Mouse (Mus musculus): ENCODE results near the gene Nfib. TPM values are rescaled to one million over a fixed set of nuclear protein-coding genes. Genes with fewer than 3 reads are reported as not detected.

Nfib gene
- polyA plus RNA-seq, 1 experiment from 2014 or later, result 27.3 TPM

DNA sequence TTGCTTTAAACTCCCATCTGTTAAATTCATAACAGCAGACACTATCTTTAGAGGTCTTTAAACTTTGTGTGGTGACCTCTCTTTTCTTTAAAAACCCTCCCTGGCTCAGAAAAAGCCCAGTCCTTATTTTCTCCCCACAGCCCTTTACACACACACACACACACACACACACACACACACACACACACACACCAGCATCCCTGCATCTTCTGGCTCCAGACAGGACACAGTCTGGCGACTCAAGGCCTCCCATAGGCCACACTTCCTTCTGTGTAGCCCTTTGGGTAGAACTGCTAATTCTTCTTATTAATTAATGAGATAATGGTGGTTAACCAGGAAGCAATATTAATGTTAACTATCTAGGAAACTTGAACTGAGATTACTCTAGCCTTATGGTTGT is 211.7 kb downstream of the Nfib start:
- POLR2A ChIA-PET, result interaction anchor here (0.6 kb wide), 1 partner anchor 13 kb away, joined by 3 read pairs; no protein-coding TSS in a partner anchor
- in situ Hi-C loops (cut with MboI; ENCODE audit: low pct_unique_long_range_greater_than_20kb), result no loop called here

DNA sequence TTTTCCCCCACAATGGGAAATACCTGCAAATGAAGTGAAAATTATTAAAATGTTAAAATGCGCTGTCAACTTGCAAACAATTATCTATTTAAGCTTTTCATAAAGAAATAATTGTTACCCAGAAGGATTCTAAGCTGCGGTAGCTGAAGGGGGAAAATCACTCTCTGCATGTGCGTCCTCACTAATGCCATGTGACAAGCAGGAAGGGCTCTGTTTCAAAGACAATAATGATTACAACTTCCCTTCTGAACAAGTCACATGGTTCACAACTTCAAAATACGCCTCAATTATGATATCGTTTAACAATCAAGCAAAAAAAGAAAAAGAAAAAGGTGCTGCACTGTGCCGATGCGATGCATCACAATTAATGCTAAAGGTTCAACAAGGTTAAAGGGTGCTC is 212.2 kb downstream of the Nfib start:
- in situ Hi-C loops (cut with MboI; ENCODE audit: low pct_unique_long_range_greater_than_20kb), result no loop called here
- POLR2A ChIA-PET, result interaction anchor here (0.6 kb wide), 1 partner anchor 13 kb away, joined by 3 read pairs; no protein-coding TSS in a partner anchor
- no peak for TF ChIP-seq CTCF (IDR thresholded peaks at IDR 0.05)
- CTCF ChIA-PET, result no interaction called here
- ATAC-seq (no peak), DNase-seq (ENCODE audit: low read depth, low spot score) (no peak)
- H3K27me3 ChIP-seq, result no peaks in the 10 kb centered on the region

More for the DNA sequence above, 211.7 kb downstream of the Nfib start:
- DNase-seq (ENCODE audit: low read depth, low spot score) (no peak), ATAC-seq (no peak)
- no peak for TF ChIP-seq CTCF (IDR thresholded peaks at IDR 0.05)
- CTCF ChIA-PET, result no interaction called here
- no peaks in the 10 kb centered on the region for H3K27me3 ChIP-seq

DNA sequence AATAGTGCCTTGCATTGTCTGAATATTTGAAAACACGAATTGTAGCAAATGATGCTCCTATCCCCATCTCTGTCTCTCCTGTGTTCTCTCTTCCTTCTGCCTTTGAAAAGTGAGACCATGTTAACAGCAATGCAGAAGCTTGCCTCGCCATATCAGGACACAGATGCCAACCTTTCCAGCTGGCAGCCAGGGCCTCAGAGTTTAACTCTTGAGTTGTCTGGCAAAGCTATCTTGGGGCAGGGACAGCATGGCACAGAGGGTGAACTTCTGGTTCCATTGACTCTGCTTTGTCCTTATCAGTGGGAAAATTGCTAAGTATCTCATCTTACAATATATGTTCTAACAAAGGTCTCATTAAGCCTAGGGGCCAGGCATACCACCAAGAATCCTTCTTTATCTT is 212.8 kb downstream of the Nfib start:
- no peak for TF ChIP-seq CTCF (IDR thresholded peaks at IDR 0.05)
- ATAC-seq, result no peak
- H3K27me3 ChIP-seq, result no peaks in the 10 kb centered on the region
- CTCF ChIA-PET, result no interaction called here
- in situ Hi-C loops (cut with MboI; ENCODE audit: low pct_unique_long_range_greater_than_20kb), result no loop called here
- POLR2A ChIA-PET, result no interaction called here
- no peak for DNase-seq (ENCODE audit: low read depth, low spot score)

DNA sequence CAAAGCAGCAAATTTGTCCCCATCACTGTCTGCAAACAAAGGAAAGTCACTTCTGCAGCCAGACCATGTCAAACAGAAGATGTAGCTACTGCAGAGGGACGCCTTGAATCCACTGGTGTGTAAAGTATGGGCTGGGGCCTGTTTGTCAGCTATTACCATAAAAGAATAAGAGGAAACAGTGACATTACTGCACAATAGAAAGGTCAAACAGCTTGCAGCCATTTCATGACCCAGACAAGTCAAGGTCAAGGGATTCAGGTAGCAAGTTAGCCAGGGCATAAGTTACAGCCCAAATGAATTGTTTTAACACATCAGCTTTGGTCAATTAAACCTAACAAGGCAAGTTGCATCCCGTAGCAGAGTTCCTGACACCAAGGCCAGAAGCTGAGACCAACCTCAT is 215.6 kb downstream of the Nfib start:
- POLR2A ChIA-PET, result interaction anchor here (1.3 kb wide), 1 partner anchor 9 kb away, joined by 3 read pairs; no protein-coding TSS in a partner anchor
- no peaks in the 10 kb centered on the region for H3K27me3 ChIP-seq
- in situ Hi-C loops (cut with MboI; ENCODE audit: low pct_unique_long_range_greater_than_20kb), result no loop called here
- CTCF ChIA-PET, result no interaction called here
- ATAC-seq (no peak), DNase-seq (ENCODE audit: low read depth, low spot score) (no peak)
- no peak for TF ChIP-seq CTCF (IDR thresholded peaks at IDR 0.05)

DNA sequence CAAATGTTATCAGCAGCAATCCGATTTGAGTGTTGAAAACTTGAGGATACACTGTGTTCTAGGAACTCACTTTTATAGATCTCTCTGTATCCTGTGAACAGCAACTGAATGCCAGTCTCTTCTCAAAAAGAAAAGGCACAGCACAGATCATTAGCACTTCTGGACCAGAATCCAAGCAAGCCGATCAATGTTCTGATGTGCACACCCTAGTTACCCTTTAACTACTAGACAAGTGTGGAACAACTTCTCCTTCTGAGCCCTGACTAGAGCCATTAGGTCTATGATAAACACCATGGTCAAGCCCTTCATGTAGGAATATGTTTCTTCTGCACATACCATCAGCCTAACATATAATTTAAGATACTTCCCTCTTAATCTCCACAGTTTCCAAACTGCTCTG is 219.6 kb downstream of the Nfib start:
- CTCF ChIA-PET, result interaction anchor here (0.9 kb wide), 1 partner anchor 15 kb away, joined by 3 read pairs; no protein-coding TSS in a partner anchor
- in situ Hi-C loops (cut with MboI; ENCODE audit: low pct_unique_long_range_greater_than_20kb), result no loop called here
- H3K27me3 ChIP-seq, result no peaks in the 10 kb centered on the region
- ATAC-seq (no peak), DNase-seq (ENCODE audit: low read depth, low spot score) (no peak)
- POLR2A ChIA-PET, result no interaction called here
- no peak for TF ChIP-seq CTCF (IDR thresholded peaks at IDR 0.05)

DNA sequence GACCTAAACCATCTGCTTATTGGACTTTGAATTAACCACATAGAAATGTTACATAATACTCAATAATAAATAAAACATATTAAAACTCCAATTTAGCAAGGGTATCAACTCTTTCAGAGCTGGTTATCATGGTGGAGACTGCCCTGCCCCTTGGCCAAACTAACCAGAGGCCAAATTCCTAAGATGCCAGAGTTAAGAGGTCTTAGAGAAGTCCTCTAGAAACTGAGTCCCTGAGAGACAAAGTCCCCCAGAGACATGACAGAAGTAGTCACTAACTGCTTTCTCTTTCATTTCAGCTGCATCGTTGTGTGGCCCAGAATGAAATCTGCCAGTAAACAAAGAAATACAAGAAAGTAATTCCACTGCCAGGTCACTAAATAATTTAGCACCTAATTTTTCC is 221.7 kb downstream of the Nfib start:
- in situ Hi-C loops (cut with MboI; ENCODE audit: low pct_unique_long_range_greater_than_20kb), result no loop called here
- ATAC-seq, result no peak

DNA sequence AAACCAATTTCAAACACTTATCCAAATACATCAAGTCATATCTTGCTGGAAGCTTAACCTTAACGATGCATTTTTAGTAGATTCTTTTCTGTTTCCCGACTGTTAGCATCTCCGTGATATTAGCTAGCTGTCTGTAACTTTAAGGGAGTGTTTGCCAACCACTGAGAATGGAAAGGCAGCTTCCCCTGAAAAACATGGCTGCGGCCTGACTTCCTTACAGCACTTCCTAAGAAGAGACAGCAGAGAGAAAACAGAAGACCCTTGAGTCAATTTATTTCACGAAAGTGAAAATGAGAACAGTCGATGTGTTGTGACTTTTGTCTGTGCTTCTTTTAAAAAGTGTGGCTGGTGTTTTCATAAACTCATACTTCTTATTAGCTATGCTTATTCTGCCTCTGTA is 222.3 kb downstream of the Nfib start:
- ATAC-seq (no peak), DNase-seq (ENCODE audit: low read depth, low spot score) (no peak)
- TF ChIP-seq CTCF (IDR thresholded peaks at IDR 0.05), result no peak
- in situ Hi-C loops (cut with MboI; ENCODE audit: low pct_unique_long_range_greater_than_20kb), result no loop called here
- CTCF ChIA-PET, result no interaction called here
- POLR2A ChIA-PET, result no interaction called here
- no peaks in the 10 kb centered on the region for H3K27me3 ChIP-seq

More for the DNA sequence above, 221.7 kb downstream of the Nfib start:
- DNase-seq (ENCODE audit: low read depth, low spot score), result no peak
- CTCF ChIA-PET, result no interaction called here
- no peaks in the 10 kb centered on the region for H3K27me3 ChIP-seq
- POLR2A ChIA-PET, result no interaction called here
- no peak for TF ChIP-seq CTCF (IDR thresholded peaks at IDR 0.05)

DNA sequence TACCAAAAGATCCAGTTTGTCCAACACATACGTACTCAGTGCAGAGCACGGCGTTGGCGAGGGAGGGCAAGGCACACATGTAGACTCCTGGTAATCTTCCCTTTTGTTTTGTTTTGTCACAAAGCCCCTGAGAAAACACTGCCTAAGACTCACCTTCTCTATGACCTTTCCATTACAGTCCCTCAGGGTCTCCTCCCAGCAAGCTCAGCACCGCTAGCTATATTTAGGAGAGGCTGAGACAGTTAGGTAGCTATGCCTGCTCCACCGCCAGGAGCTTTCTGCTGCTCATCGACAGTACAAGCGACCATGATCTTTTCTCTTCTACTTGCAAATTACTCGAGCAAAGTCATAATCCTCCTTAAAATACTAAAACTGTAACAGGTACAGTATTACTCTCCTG is 224.9 kb downstream of the Nfib start:
- POLR2A ChIA-PET, result interaction anchor here (0.7 to 1.2 kb wide), 2 partner anchors 9 to 13 kb away, joined by 3 read pairs; no protein-coding TSS in a partner anchor
- H3K27me3 ChIP-seq, result no peaks in the 10 kb centered on the region
- TF ChIP-seq CTCF (IDR thresholded peaks at IDR 0.05), result no peak
- no peak for DNase-seq (ENCODE audit: low read depth, low spot score)
- ATAC-seq, result no peak
- CTCF ChIA-PET, result no interaction called here
- in situ Hi-C loops (cut with MboI; ENCODE audit: low pct_unique_long_range_greater_than_20kb), result no loop called here

DNA sequence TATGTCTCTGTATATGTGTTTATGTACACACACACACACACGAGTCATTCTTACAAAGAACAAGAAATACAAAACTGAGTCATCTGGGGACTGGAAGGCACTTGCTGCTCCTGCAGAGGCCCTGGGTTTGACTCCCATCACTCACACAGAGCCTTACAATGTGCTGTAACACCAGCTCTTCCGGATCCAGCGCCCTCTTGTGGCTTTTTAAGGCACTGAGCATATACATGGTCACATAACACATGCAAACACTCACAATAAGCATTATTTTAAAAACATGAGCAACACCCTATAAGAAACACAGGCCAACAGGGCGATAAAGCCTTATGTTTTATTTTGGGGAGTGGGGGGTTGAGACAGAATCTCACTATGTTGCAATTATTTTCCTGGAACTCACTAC is 226.2 kb downstream of the Nfib start:
- in situ Hi-C loops (cut with MboI; ENCODE audit: low pct_unique_long_range_greater_than_20kb), result no loop called here
- DNase-seq (ENCODE audit: low read depth, low spot score) (no peak), ATAC-seq (no peak)
- ChIA-PET CTCF (no interaction called here), POLR2A (no interaction called here)
- TF ChIP-seq CTCF (IDR thresholded peaks at IDR 0.05), result peak; percentile 5
- H3K27me3 ChIP-seq, result no peaks in the 10 kb centered on the region

DNA sequence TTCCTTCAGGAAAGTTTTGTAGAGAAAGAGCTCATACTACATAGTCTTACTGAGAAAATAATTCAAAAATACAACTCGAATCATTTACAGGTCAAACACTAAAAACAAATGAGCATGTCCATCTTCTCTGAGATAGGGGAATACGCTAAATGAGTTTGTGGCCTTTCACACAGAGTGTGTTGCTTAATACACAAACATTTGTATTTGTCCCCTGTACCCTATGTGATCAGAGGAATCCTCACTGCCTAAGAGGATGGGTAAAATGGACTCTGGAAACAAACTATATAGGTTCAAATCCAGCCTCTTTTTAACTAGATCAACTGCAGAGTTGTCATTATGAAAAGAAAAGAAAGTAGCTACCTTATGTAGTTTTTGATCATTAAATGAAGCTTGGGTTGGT is 227.8 kb downstream of the Nfib start:
- DNase-seq (ENCODE audit: low read depth, low spot score), result no peak
- ATAC-seq, result no peak
- ChIA-PET CTCF (no interaction called here), POLR2A (no interaction called here)
- no peaks in the 10 kb centered on the region for H3K27me3 ChIP-seq
- TF ChIP-seq CTCF (IDR thresholded peaks at IDR 0.05), result no peak
- in situ Hi-C loops (cut with MboI; ENCODE audit: low pct_unique_long_range_greater_than_20kb), result no loop called here

DNA sequence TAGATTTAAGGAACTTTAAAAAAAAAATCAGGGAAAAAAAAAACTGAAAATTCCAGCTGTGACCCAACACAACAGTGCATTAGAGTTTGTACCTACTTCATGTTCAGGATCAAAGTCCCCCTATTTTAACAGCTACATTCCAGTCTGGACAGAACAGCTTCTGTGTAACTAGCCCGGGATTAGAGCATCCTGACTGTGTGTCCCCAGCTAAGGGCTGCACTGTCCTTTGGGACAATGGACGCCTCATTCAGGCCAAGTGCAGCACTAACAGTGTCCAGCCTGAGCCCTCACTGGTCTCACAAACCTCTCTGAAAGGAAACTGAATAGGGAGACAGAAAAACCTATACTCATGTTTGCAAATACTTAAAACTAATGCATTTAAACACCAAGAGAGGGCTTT is 229.1 kb downstream of the Nfib start:
- POLR2A ChIA-PET, result no interaction called here
- TF ChIP-seq CTCF (IDR thresholded peaks at IDR 0.05), result no peak
- CTCF ChIA-PET, result interaction anchor here (1.2 kb wide), 1 partner anchor 18 kb away, joined by 3 read pairs; no protein-coding TSS in a partner anchor
- H3K27me3 ChIP-seq, result no peaks in the 10 kb centered on the region
- DNase-seq (ENCODE audit: low read depth, low spot score) (no peak), ATAC-seq (no peak)
- in situ Hi-C loops (cut with MboI; ENCODE audit: low pct_unique_long_range_greater_than_20kb), result no loop called here

DNA sequence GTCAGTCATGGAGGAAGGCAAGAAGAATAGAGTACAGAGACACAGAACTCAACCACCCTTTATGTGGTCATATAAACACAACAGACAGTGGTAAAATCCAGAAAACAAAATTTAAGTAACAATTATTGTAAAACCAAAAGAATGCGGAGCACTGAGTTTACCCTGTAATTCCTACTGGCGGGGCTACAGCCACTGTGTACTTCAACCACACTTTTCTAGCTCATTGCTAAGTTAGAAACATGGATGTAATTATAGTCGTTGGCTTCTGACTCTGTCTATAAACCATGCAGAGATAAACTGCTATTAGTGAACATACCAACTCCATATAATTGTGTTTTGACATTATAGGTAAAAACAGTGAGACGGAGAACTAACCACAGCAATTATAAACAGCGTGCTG is 231.2 kb downstream of the Nfib start:
- CTCF ChIA-PET, result interaction anchor here (1.2 kb wide), 1 partner anchor 26 kb away, joined by 3 read pairs; no protein-coding TSS in a partner anchor
- TF ChIP-seq CTCF (IDR thresholded peaks at IDR 0.05), result no peak
- in situ Hi-C loops (cut with MboI; ENCODE audit: low pct_unique_long_range_greater_than_20kb), result no loop called here
- no peak for DNase-seq (ENCODE audit: low read depth, low spot score)
- no peak for ATAC-seq
- POLR2A ChIA-PET, result no interaction called here
- H3K27me3 ChIP-seq, result no peaks in the 10 kb centered on the region

Measured in Patski (cell line).